Mouse (Mus musculus) activated CD4-positive, CD25-positive, alpha-beta regulatory T cell, adult 4 months (primary cell): ENCODE results near the gene Porcn. TPM values are rescaled to one million over a fixed set of nuclear protein-coding genes. Genes with fewer than 3 reads are reported as not detected.

Experiments used
- polyA plus RNA-seq, 2 experiments: library from polyadenylated mRNA; unstranded; fragments of 100-300 nt; shearing (Covaris generic); gene quantifications; one replicate each; pipeline ENCODE4 v1.2.1; 2017

The Porcn gene
- polyA plus RNA-seq, 2 experiments from 2014 or later = 0.38 TPM; not detected in 1

Other genes starting within 250 kb of the Porcn start
- 10 to 100 TPM; 28.9 to 29.6 TPM for gene Gata1, start 228.5 kb downstream of the Porcn start, polyA plus RNA-seq
- not detected for gene Glod5, start 188.0 kb downstream of the Porcn start, polyA plus RNA-seq
- gene Suv39h1, start 131.8 kb downstream of the Porcn start, polyA plus RNA-seq = 10 to 100 TPM; 14.5 to 22.4 TPM
- 10 to 100 TPM; 24.0 to 27.4 TPM for gene Was, start 116.0 kb downstream of the Porcn start, polyA plus RNA-seq
- gene Wdr13, start 73.6 kb downstream of the Porcn start, polyA plus RNA-seq = 10 to 100 TPM; 15.8 to 18.9 TPM
- 100 to 1,000 TPM; 711 to 929 TPM for gene Rbm3, start 60.6 kb downstream of the Porcn start, polyA plus RNA-seq
- 1 to 10 TPM; 4.1 to 4.5 TPM for gene Tbc1d25, start 30.3 kb downstream of the Porcn start, polyA plus RNA-seq
- 100 to 1,000 TPM; 129 to 202 TPM for gene Ebp, start 13.0 kb downstream of the Porcn start, polyA plus RNA-seq
- 10 to 100 TPM; 16.0 to 21.0 TPM for gene Ftsj1, start 45.9 kb upstream of the Porcn start, polyA plus RNA-seq
- under 1 TPM in 1 of 2 experiments, not detected in 1; 0.60 TPM for gene Slc38a5, start 64.6 kb upstream of the Porcn start, polyA plus RNA-seq
- gene Ssxb10, start 120.9 kb upstream of the Porcn start, polyA plus RNA-seq = not detected
- gene Ssxb9, start 160.5 kb upstream of the Porcn start, polyA plus RNA-seq = not detected
- gene Ssxb1, start 206.8 kb upstream of the Porcn start, polyA plus RNA-seq = not detected